Mouse (Mus musculus) liver, adult 10 weeks (tissue): ENCODE data around the gene Ssh3. TPM values are rescaled to one million over a fixed set of nuclear protein-coding genes. Genes with fewer than 3 reads are reported as not detected.

Experiments used
- polyA plus RNA-seq: library from polyadenylated mRNA; stranded (reverse); fragments of 350-450 nt; fragmentation: Illumina TruSeq; extraction: RNeasy Lipid Tissue Mini Kit (QIAGEN cat#74804); gene quantifications from one replicate; pipeline ENCODE4 v1.2.3, GENCODE M21; 2014; ENCODE audit warnings: low read depth, low replicate concordance

Gene Ssh3
- polyA plus RNA-seq, result 1.8 TPM

DNA sequence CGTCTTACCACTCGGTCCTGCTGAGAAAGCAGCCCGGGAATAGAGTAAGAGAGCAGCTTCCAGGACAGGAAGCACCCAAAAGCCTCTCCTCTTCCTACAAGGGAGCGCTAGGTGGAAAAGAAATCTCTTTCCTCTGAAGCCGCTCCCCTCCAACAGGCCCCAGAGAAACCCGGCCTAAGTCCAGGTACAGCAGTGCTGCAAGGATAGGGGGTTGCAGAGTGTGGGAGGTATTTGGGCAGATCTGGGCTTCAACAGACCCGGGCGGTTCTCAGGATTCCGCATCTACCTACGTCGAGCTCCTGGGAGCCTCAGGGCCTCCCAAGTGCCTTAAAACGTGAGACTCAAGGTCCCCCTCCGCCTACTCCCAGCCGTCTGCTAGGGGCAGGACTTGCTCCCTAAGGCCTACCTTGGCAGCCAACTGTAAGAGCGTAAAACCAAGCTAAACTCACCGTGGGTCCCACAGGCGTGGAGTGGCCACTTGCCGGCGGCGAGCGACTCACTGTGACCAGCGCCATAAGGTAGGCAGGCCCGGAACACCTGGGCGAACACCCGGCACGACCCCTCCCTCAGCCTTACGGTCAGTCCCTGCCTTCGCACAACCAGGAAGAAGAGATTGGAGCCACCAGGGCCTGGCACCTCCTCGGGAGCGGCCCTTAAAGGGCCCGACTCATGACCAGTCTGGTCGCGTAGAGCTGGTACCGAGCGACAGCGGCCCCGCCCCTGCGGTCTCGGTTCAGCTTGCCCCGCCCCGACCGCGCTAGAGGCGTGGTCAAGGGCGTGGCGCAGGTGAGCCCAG is at the start of gene Ssh3:
TSS of gene Ssh3 (minus strand) at position 615 of the 796 bp plus-strand sequence.

GRCm38 (mm10) chr19:4306190-4306577 is 37.2 kb upstream of the Ssh3 start, which contains the start of gene Grk2:
Grk2 (minus strand) TSS chr19:4306222.

DNA sequence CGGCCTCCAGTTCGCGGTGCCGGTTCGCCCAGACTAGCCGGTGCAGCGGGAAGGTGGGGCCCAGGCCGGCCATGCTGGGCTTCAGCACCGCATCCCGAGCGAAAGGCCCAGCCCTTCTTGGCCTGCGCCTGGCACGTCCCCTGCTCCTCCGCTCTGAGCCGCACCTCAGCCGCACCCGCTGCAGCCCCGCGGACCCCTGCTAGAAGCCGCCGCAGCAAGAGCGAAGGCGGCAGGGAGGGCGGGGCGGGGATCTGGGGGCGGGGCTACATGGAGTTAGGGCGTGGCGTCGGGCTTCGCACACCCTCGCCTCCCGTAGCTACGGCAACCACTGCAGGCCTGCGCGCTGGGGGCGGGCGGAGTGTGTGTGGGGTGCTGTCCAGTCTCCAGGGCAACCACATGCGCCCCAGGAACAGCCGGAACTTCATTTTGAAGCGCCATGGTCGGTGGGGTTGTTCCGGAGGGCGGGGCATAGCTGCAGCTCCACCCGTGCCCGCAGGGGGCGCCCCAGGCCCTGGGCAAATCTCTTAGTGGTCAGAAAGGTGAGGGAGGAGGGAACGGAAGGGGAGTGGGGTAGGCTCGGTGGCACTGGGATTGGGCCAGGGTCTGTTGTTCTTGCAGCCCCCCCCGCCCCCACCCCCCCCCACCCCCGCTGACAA is 14.0 kb upstream of the Ssh3 start, which contains the start of gene Ankrd13d:
TSS of gene Ankrd13d (minus strand) at position 240 of the 656 bp plus-strand sequence.

GRCm38 (mm10) chr19:4231253-4232185 is 37.5 kb downstream of the Ssh3 start, which contains the start of gene Pold4:
Pold4 (plus strand) TSS chr19:4231899.

GRCm38 (mm10) chr19:4214071-4214770 is 54.8 kb downstream of the Ssh3 start, which contains the start of the genes Clcf1 and AC109138.7:
Clcf1 (plus strand) TSS chr19:4214238.
AC109138.7 (plus strand) TSS chr19:4214357.

Other genes with a start within 250 kb of the Ssh3 start
- 51.4 TPM for gene Gstp1, start 231.2 kb downstream of the Ssh3 start, polyA plus RNA-seq
- 1.1 TPM for gene Gstp2, start 223.2 kb downstream of the Ssh3 start, polyA plus RNA-seq
- gene Gstp3, start 209.6 kb downstream of the Ssh3 start, polyA plus RNA-seq, result 2.0 TPM
- gene Cabp2, start 187.6 kb downstream of the Ssh3 start, polyA plus RNA-seq, result not detected
- 1.9 TPM for gene Cdk2ap2, start 172.0 kb downstream of the Ssh3 start, polyA plus RNA-seq
- gene Pitpnm1, start 169.2 kb downstream of the Ssh3 start, polyA plus RNA-seq, result 0.19 TPM
- gene Aip, start 143.3 kb downstream of the Ssh3 start, polyA plus RNA-seq, result 0.53 TPM
- not detected for gene Gpr152, start 129.4 kb downstream of the Ssh3 start, polyA plus RNA-seq
- 0.26 TPM for gene Cabp4, start 125.1 kb downstream of the Ssh3 start, polyA plus RNA-seq
- gene Coro1b, start 120.6 kb downstream of the Ssh3 start, polyA plus RNA-seq, result 19.7 TPM
- 2.3 TPM for gene Ptprcap, start 115.6 kb downstream of the Ssh3 start, polyA plus RNA-seq
- 3.4 TPM for gene Rps6kb2, start 105.8 kb downstream of the Ssh3 start, polyA plus RNA-seq
- 0.64 TPM for gene Carns1, start 93.7 kb downstream of the Ssh3 start, polyA plus RNA-seq
- gene Tbc1d10c, start 77.9 kb downstream of the Ssh3 start, polyA plus RNA-seq, result not detected
- 76.1 TPM for gene Ppp1ca, start 77.1 kb downstream of the Ssh3 start, polyA plus RNA-seq
- gene Rad9a, start 67.5 kb downstream of the Ssh3 start, polyA plus RNA-seq, result 1.6 TPM
- gene Clcf1, start 54.9 kb downstream of the Ssh3 start, polyA plus RNA-seq, result 0.56 TPM
- not detected for gene AC109138.7, start 54.8 kb downstream of the Ssh3 start, polyA plus RNA-seq
- gene Pold4, start 37.3 kb downstream of the Ssh3 start, polyA plus RNA-seq, result 1.7 TPM
- gene Ankrd13d, start 14.0 kb upstream of the Ssh3 start, polyA plus RNA-seq, result not detected
- gene Grk2, start 37.0 kb upstream of the Ssh3 start, polyA plus RNA-seq, result 4.7 TPM
- 28.1 TPM for gene Kdm2a, start 129.1 kb upstream of the Ssh3 start, polyA plus RNA-seq
- 5.9 TPM for gene Rhod, start 170.3 kb upstream of the Ssh3 start, polyA plus RNA-seq
- 0.11 TPM for gene Syt12, start 208.3 kb upstream of the Ssh3 start, polyA plus RNA-seq
- gene 2010003K11Rik, start 229.4 kb upstream of the Ssh3 start, polyA plus RNA-seq, result 3.1 TPM
- 10.8 TPM for gene Pcx, start 241.3 kb upstream of the Ssh3 start, polyA plus RNA-seq